Mouse (Mus musculus) thymus, postnatal 25 days (tissue): ENCODE measurements around the gene Gpr149.

Source experiments
- DNase-seq: peaks from one replicate; pipeline ENCODE4 v3.0.0; 2022

The Gpr149 gene

DNA sequence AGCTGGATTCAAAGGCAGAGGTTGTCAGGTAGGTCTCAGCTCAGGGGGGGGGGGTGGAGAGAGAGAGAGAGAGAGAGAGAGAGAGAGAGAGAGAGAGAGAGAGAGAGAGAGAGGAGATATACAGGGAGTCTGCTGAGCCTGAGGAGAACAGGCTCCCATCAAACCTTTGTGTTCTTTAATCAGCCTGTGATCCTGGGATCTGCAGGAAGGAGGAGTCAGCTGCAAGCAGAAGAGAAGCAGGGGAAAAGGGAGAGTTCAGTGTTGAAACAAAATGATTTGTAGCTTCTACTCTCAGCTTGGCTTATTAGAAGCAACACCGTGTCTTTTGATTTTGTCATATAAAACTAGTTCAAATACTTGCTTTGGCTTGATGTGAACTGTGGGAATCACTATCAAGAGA, at the start of gene Gpr149:
Gene Gpr149 (minus strand): TSS at position 168 of the 400 bp plus-strand sequence.
- DNase-seq, result no peak

DNA sequence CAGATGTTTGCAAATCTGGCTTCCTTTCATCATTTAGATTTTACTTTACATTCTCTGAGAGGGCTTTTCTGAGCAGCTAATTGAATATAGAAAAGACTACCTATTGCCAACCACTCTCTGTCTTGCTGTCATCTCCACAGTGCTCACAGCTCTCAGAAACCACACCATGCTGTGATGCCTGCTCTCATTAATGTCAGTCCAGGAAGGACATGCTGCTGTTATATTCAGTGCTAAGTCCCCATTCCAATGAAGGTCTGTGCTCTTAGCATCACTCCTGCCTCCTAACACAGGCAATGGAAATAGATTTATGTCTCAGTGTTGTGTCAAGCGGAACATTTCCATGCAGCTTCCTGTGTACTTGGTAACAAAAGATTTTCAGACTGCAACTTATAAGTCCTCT, 45.6 kb upstream of the Gpr149 start:
- DNase-seq, result no peak

DNA sequence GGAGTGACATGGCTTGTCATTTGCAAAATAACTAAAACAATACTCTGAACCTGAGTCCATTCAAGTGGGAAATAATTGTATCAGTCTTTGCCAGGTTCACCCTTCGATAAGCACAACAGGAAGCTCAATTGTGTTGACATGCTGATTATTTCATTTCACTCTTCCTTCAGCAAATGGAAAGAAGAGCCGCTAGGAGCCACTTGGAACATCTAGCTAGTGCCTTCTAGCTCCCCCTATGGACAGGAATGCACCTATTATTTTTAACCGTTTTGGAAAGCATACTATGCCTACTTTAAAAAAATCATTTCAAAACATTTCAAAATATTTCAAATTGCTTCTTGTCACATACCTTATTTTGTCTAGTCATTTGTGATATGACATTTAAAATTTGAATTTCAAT, 5.9 kb upstream of the Gpr149 start:
- no peak for DNase-seq

GRCm38 (mm10) chr3:62605931-62606330, 991 bp upstream of the Gpr149 start:
- DNase-seq, result no peak

DNA sequence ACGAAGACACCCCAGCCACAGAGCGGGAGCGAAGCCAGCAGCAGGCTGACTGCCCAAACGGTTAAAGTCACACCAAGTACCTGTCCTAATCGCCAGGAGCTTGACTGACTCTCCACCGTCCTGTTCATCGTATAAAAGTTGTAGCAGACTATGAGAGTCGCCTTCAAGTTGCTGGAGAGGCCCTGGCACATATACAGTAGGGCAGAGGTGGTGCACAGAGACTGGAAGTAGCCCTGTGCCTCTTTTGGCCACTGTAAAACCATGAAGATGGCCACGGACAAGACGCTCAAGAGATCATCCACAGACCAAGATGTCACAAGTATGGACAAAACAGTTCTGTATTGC, 921 bp downstream of the Gpr149 start:
- no peak for DNase-seq

DNA sequence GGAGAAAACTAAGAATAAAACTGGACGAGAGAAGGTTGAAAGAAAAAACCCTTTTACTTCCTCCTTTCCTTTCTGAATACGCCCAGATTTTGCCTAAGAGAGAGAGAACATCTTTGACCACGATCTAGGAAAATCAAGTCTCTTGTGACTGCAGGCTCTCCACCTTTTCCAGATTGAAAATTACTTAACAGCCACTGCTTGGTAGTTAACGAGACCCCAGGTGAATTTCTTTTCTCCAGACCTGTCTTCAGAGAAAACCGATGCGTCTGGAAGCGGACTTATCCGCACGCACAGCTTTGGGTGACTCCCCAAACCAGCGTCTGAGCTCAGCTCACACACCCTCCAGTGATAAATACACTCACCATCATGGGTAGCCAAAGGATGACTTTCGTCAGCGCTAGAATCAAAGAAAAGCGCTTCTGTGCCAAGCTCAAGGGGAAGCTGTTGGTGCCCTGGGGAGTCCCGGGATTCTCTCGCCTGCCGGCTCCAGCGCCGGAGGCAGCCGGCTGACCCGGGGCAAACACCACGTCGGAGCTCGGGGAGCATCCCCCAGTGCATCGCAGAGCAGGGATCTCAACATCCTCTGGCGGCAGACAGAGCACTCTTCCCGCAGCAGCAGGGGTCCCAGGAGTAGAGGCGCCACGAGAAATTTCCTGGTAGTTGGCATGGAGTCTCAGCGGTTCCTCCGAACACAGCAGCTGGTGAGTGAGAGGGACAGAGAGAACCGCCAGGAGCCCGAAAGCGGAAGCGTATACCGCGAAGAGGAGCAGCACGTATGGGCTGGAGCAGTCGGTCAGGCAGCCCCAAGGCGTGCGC, 1.5 kb downstream of the Gpr149 start:
- no peak for DNase-seq

- DNase-seq, result no peak
These were observed 2.5 kb downstream of the Gpr149 start for GRCm38 (mm10) chr3:62602466-62602865.

DNA sequence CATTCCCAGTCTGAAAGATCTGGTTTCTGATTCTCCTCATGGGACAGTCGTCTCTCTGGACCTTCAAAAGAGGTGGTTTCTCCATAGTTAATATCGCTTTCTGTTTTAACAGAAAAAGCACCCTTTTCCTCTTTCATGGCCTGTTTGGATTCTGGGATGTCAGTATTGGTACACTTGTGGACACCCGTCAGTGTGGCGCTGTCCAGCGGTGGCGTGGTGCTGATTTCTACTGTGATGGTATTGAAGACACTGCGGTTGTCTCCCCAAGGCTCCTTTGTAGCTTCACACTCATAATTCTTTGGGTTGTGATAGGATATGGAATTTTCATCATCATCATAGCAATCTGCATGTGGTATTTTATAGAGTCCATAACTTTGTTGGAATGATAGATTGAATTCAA, 10.1 kb downstream of the Gpr149 start:
- no peak for DNase-seq

GRCm38 (mm10) chr3:62585072-62585471, 19.9 kb downstream of the Gpr149 start:
- no peak for DNase-seq

- DNase-seq, result no peak
These were observed 77.3 kb downstream of the Gpr149 start for GRCm38 (mm10) chr3:62527593-62527992.

GRCm38 (mm10) chr3:62527160-62527559, 77.8 kb downstream of the Gpr149 start:
- no peak for DNase-seq

DNA sequence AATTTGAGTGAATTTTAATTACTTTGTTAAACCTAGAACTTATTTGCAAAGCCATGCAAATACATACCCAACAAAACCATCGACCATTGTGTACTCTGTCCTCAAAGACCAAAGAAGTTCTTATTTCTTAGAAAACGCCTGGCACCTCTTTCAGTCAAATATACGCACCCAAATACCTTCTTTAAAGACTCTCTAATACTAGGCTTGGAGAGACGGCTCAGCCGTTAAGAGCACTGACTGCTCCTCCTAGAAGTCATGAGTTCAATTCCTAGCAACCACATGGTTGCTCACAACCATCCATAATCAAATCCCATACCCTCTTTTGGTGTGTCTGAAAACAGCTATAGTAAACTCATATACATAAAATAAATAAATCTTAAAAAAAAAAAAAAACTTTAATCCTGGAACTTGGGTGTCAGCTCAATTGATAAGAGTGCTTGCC, 97.7 kb downstream of the Gpr149 start:
- no peak for DNase-seq

DNA sequence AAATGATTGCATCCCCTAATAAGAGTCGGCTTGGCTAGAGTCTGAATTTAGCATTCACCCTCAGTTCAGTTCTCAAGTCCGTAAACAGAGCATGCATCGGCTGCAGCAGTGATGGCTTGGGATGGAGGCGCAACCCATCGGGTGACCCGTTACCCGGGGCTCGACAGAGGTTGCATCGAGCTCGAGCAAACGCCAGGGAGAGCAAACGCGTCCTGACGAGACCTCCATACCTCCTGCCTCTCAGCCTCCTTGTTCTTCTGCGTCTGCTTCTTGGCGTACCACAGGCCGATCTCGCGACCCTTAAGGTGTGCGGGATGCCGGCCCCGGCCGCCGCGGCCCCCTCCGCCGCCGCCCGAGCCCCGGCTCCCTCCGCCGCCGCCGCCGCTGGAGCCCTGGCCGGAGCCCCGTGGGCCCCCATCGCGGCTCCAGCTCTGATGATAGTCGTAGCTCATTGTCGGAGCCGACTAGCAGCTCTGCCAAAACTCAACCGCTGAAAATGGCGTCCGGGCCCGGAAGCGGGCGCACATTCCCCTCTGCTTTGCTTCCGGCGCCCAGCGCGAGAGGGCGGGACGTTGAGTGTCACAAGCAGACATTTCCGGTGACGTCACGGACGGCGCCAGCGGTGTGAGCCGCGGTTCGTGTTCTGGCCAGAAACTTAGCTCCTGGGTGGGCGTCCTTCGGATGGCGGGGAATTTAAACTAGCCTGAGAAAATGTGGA, 98.3 kb downstream of the Gpr149 start, which contains the start of gene Dhx36:
Gene Dhx36 (minus strand): TSS at position 517 of the 718 bp plus-strand sequence.
- DNase-seq, result peak; percentile 95

- DNase-seq, result no peak
These were observed 99.6 kb downstream of the Gpr149 start for GRCm38 (mm10) chr3:62505166-62505900.

GRCm38 (mm10) chr3:62499327-62499726, 105.6 kb downstream of the Gpr149 start:
- DNase-seq, result no peak

DNA sequence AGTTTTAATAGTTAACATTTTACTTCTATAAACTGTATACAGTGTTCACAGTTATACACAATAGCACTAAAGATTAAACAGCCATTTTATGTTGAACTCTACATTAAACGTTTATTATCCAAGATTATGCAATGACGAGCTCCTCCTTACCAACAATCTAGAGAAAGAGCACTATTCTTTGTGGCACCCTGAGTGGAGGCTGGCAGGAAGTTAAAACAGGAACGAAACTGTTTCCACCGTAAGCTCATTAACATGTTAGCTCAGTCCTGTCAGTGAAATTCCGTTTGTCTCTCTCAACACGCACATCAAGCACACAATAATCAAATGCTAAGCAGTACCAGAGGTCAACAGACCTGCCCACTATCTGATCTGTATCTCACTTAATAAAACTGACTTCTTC, 112.4 kb downstream of the Gpr149 start:
- DNase-seq, result no peak

DNA sequence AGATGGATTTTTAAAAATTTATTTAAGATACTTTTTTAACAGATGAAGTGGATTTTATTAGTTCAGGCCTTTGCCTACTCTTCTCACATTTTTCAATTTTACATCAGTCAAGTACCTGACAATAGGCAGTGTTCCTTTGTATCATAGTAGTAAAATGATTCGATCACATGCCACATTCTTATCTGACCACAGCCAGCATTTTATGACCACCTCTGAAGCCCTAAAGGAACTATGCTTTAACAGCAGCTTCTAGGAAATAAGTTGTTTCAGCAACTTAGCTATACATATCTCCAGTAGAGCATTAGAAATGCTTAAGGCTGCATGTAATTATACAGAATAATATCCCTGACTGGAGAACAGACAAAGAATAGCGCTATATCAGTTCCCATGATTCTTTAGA, 120.6 kb downstream of the Gpr149 start:
- DNase-seq, result no peak
